Mouse (Mus musculus) T-helper 2 cell (primary cell): ENCODE measurements around the gene Metrn.

Experiments
- in situ Hi-C: fragments of 300-600 bp; cut with MboI, MseI; formaldehyde crosslinking; loops from one replicate; pipeline ENCODE4 v1.15.1; 2025; ENCODE audit warnings: high pct_unique_total_duplicates

Gene Metrn

DNA sequence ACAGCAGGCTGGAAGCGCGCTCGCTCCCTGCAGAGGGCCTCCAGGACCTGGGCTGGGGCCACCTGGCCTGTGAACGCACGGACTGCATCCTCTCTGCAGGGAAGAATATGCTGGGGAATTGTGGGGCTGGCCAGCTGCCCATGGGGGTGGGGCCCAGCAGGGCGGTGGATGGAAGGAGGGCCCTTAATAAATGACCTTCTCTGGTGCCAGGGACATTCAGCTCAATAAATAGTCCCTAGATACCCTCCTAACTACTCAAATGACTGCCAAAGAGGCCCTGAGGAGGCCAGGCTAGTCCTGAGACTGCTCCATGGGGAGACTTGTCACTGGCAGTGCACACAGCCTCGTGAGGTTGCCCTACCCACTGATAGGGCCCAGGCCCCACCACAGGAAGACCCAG is 13.8 kb downstream of the Metrn start:
- in situ Hi-C loops, result loop anchor here (5.0 kb wide), 1 partner anchor 46 kb away; the partner anchor contains the start of gene Mslnl

DNA sequence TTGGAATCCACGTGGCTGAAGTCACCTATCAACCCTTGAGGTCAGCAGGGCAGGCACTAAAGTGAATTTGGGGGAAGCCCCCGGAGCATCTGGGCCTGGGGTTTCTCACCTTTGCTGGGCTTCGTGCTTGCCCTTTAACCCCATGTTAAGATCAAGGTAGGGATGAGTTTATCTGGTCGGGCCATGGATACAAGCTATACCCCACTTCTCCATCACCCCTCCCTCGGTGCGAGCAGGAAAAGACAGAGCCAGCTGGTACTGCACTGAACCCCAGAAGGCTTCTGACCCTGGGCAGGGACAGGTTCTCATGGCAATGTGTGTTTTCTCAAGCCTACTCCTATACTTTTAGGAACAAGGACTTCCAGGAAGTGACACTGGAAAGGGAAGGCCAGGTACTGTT is 15.6 kb downstream of the Metrn start:
- in situ Hi-C loops, result loop anchor here (5.0 kb wide), 1 partner anchor 44 kb away; the partner anchor contains the start of gene Mslnl

DNA sequence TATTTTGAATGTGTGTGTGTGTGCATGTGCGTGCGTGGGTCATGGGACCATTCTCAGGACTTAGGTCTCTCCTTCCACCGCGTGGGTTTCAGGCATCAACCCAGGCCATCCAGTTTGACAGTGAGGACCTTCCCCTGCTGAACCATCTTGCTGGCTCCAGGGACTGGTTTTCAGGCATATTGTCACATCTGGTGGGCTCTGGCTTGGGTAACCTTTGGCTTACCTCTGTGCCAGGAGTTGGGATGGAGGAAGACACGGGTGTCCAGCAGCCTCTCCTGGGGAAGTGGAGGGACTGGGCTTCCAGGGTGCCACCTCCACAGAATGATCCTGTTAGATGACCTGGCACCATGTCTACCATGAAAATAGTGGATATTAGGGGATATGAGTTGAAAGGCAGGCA is 19.0 kb downstream of the Metrn start:
- in situ Hi-C loops, result no loop called here

DNA sequence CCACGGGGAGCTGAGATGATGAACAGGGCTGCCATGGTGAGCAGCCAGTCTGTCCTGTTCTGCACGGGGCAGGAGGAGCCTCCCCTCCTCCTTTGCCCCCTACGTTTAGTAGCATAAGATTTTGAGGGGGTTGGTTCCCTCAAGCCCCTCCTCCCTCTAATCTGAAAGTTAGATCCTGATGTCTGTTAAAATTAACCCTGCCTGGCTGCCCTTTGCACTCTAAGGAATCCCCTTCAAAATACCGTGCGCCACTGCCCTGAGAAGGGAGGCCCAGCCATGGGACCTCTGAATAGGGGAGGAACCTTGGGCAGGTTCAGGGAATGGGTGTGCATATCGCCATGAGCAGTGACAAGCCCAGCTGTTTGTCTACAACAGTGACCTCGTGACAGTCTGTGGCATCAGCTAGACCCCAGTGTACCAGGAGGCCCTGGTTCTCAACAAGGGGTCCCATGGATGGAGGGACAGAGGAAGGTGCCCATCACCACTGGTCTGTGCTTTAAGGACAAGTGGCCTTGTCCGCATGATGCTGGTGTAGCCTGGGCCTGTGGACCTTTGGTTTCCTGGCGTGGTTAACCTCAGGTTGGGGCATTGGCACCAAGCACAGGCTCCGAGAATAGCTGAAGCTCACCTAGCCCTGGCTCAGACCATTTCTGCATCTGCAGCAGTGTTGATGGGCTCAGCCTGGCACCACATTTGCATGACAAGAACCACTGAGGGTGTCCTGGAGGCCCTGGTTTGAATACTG is 21.4 kb downstream of the Metrn start:
- in situ Hi-C loops, result no loop called here

DNA sequence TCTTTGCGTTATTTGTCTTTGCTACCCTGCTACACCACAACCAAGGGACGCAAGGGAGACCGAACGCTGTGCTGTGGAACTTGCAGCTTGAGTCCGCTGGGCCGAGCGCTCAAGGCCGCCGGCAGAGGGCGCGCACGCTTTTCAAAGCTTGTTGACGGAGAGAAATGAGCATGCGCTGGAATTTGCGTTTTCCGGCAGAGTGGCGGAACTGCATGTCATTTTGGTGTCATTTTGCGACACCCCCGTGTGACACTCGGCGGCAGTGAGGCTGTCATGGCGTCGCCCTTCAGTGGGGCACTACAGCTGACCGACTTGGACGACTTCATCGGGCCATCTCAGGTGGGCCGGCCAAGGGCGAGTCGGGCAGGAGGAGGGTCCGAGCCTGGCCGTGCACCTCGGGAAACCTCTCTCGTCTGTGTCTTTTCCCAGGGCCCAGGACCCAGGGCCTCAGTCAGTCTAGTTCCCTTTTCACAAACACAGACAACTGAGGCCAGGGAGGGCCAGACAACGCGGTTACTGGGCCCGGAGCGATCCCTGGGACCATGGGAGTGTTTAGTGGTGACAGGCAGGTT is 23.3 kb downstream of the Metrn start, which contains the start of gene Narfl:
Gene Narfl (plus strand): TSS at position 228 of the 572 bp plus-strand sequence.
- in situ Hi-C loops, result no loop called here

DNA sequence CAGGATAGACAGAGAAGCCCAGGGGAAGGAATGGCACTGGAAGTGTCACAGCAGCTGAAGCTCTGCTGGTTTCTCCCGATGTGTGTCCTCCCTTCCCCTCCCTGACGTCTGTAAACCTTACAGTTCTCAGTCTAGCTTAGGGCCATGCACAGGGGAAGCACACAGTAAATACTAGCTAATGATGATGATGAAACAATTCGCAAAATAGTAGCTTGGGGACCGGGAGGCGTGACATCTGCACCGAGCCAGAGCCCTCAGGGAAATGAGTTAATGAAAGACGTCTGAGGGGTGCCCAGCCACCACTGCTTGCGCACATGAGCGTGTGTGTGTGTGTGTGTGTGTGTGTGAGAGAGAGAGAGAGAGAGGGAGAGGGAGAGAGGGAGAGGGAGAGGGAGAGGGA is 27.6 kb downstream of the Metrn start:
- in situ Hi-C loops, result loop anchor here (10.0 kb wide), 1 partner anchor 475 kb away; the partner anchor contains the start of gene Prss34

DNA sequence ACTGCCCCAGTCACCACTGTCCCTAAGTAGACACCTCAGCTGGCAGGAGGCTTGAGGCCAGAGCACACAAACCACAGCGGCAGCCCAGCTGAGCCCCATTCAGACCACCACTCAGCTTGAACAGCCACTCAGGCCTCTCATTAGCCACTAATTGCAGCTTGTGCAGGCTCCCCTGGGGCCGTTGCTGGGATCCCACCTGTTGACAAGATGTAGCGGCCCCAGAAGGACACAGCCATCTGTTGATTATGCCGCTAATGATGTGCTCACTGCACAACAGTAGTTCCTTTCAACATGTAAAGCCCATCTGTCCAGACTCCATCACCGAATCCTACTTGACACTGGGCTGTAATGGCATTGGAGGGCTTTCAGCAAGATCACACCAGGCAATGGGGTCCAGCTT is 31.1 kb downstream of the Metrn start:
- in situ Hi-C loops, result loop anchor here (10.0 kb wide), 1 partner anchor 471 kb away; the partner anchor contains the start of gene Prss34

DNA sequence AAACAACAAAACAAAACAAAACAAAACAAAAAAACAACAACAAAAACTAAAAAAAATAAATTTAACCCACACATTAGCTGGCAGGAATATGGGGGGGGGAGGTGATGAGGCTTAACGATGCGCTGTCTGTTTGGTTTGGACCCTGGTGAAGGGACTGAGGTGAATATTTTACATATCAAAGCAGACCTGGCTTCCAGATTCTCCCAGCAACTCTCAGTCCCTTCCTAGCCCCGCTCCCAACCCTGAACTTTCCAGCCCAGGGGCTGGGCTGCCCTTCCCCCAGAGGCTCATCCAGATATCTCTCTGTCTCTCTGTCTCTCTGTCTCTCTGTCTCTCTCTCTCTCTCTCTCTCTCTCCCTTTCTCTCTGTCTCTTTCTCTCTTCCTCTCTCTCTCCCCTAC is 34.3 kb downstream of the Metrn start:
- in situ Hi-C loops, result loop anchor here (10.0 kb wide), 1 partner anchor 468 kb away; the partner anchor contains the start of gene Prss34

DNA sequence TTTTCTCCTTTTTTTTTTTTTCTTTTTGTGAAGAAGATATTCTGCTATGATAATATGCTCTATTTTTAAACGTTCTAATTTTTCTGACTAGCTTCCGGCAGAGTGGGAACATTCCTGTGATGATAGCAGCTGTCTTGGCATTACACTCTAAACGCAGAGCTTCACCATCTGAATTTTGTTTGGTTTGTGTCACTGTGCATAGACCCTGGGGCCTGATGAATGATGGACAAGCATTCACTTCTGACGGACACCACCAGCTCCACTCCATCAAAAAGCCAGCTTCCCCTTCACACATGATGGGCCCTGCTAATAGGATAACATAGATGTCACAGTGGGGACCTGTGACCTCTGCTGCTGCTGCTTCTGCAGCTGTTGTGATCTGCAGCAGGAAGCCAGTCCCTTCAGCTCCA is 35.4 kb downstream of the Metrn start:
- in situ Hi-C loops, result loop anchor here (10.0 kb wide), 1 partner anchor 467 kb away; the partner anchor contains the start of gene Prss34

DNA sequence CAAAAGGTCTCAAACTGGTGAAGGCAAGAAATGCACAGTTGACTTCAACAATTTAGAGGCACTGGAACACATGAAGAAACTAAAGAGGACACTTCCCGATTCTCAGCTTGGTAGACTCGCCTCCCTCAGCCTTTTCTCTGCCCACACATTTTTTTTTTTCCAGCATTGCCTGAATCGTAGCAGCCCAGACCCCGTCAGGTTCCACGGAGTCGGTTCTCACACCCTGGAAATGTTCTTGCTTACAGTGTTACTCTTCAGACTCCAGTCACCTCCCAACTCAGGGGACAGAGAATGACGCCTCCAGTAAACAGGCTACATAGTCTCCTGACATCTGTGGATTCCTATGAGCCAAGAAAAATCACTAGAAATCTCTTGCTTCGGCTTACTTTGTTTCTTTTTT is 36.8 kb downstream of the Metrn start:
- in situ Hi-C loops, result loop anchor here (10.0 kb wide), 1 partner anchor 465 kb away; the partner anchor contains the start of gene Prss34

DNA sequence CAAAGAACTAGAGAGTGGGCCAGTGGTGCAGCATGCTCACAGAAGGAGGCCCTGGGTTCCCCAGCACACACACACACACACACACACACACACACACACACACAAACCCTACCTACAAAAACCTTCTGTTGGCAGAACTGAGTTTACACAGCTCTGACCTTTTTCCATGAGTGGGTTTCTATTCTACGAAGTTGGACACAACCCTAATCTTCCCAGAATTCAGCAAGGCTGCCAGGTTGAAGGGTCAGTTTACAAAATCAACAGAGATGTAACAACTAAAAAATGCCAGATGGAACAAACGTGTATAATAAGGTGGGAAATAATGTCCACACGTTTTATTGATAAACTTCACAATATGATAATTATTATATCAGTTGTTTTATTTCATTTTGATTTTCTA is 39.2 kb downstream of the Metrn start:
- in situ Hi-C loops, result no loop called here

DNA sequence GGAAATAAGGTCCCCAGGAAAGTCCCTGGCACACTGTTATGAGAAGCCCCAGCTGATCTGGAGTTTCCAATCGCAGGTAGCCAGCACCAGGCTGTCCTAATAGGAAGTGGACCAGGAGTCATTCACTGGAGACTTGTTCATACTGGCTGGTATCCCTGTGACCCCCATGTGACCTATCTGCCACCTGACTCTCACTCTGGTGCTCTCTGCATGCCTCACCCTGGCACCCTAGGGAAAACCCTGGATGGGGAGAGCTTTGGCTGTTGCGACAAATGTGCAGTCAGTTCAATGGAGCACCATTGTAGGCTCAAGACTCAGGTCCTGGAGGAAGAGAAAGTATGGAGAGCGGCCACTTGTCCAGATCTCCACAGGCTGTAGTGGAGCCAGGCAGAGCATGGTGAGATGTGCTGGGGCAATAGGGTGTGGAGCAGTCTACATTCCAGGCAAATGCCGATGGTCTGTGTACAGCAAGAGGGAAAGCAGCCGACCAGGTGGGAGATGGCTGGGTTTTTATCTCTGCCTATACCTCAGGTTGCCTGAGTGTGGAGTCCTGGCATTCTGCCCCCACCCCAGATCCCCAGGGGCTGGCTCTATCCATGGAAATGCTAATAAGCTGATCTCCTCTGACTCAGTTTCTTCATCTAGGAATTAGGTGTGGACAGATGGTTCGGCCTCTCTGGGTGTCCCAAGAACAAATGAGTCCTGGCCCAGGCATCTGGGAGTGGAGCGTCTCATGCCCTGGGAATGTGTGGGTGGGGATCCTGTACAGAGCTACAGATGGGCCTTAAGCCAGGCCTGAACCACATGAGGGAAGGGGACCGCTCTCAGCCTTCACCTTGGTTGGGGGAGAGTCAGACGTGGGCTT is 40.3 kb downstream of the Metrn start:
- in situ Hi-C loops, result no loop called here

DNA sequence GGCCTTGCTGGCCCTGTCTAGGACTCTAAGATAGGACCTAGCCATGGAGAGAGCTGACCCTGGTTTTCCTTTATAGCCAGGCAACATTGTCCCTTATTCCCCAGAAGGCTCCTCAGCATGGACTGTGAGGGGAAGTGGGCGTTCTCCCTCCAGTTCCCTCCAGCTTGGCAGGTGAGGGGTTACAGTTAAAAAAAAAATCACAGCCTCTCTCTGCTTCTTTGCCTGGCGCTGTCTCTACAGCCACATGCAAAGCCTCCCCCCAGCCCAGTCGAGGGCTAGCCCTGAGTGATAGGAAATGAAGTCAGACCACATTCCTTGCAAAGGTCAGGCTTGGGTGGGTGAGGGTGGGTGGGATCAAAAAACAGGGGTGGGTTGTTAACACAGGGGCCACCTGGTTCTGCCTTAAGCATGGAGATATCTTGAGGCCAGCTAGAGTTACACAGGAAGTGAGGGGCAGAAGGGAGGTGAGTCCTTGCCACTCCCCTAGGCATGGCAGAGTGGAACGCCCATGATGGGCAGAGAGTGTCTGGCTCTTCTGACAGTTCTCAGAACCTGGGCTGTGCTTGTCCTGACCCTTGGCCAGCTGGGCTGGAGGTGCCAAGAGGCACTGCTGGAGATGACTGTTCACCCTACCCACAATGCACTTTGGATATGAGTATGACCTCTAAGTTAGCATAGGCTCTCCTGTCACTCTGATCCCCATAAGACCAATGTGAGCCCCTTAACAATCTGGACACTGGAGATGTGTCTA is 41.1 kb downstream of the Metrn start:
- in situ Hi-C loops, result no loop called here

DNA sequence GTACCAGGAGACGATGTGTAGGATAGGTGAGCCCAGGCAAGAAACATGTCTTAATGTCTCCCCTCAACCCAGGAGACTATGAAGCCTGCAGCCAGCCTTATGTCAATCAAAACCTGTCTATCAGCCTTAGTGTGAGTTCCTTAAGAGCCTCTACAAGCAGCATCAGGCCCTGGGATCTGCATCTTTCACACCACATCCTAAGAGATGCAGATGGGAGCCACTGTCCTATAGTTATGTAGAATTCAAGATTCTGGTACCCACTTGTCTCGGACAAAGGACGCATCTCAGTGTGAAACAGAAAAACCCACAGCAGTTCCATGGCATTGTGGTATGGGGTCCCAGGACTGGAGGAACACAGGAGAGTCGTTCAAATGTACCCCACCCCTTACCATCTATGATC is 41.9 kb downstream of the Metrn start:
- in situ Hi-C loops, result no loop called here

DNA sequence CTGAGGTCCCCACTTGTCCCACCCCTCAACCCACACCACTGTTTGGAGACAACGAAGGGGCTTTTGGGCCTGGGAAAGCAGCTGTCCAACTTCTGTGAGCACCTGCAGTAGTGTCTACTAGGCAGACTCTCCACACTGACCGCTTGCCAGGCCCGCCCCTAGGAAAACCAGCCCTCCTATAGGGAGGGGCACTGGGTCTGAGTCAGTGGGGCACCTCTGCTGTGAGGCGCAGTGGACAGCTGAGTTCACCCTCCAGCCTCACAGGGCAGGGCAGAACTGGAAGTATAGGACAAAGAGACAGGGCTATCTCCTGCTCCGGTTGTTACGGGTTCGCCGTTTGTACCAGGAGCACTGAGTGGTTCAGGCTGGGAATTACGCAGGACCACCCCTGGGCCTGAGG is 42.7 kb downstream of the Metrn start, which contains the start of gene Msln:
Gene Msln (minus strand): TSS at position 138 of the 400 bp plus-strand sequence.
- in situ Hi-C loops, result no loop called here

DNA sequence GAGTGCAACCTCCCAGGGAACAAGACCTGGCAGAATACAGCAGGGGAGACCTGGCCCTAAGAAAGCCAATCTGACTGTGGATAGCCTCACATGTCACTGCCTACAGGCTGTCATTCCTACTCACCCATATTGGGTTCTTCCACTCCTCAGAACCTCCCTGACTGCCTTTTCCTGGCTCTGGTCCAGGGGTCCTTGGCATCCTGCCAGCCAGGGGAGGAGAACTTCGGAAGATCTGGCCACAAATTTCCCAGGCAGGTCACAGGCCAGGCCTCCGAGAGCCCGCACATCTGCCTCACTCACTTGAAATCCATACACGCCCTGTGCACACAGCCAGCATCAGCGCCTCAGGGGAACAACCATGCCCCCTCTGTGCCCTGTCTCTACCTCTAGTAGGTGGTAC is 45.5 kb downstream of the Metrn start:
- in situ Hi-C loops, result no loop called here

DNA sequence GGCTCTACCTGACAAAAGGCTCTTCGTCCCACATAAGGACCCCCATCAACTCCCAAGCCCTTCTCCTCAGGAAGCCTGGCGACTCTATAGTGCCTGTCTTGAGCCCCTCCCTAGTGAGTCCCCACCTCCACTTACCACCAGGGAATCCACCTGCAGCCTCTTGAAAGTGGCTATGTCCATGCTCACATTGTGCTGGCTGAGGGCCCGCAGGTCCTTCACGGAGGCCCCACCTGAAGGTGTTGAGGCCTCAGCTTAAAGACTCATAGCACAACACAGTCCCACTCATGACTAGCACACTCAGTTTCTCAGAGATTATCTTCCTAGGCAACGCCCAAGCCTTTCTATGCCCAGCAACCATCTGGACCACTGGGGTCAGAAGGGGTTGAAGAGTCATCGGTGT is 47.6 kb downstream of the Metrn start:
- in situ Hi-C loops, result no loop called here

DNA sequence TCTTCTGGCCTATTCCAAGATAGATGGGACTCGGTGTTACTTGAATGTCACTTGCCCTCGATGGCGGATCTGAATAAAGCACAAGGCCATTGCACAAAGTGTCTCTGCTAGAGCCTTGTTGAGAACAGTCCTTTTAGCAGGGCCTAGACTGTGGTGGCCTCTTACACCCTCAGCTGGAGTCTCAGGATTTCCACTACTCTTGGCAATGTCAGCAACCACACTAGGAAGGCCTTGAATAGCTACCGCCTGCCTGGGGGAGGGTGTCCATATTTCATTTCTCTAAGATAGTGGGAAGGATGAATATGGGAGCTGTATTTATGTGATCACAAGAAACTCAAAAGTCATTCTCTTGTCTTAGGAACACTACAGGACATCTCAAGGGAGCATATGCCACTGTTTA is 48.7 kb downstream of the Metrn start:
- in situ Hi-C loops, result no loop called here

DNA sequence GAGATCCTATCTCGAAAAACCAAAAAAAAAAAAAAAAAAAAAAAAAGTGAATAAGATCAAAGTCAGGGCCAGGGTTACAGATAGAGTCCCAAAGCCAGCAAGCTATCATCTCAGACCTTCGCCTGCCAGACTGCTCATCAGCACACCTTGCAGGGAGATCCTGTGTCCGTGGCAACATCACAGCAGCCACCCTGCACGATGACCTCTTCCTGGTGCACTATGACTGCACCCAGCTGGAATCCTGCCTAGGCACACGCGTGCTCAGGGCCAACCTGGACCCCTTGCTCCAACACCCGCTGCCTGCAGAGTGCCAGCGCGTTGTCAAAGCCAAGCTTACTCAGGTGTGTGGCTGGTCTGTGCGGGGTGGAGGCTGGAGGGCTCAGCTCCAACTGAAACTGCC is 52.6 kb downstream of the Metrn start:
- in situ Hi-C loops, result no loop called here

DNA sequence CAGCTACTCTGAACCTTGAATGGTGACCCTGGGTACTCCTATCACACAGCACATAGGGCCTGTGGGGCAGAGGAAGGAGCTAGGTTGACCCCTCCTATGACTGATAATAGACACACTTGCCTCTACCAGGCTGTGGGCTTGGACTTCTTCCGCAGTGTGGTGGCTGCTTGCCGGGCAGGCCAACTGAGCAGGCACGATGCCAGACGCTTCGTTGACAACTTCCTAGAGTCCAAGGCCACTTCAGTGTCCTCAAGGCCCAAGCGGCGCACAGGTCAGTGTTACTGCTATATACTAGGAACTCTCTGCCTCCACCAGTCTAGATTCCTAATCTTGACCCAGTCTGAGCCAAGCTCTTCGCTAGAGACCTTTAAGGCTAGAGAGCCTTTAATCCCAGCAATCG is 53.1 kb downstream of the Metrn start:
- in situ Hi-C loops, result no loop called here
